Mouse (Mus musculus) layer of hippocampus, postnatal 36 days (tissue): ENCODE results near the gene Zfp934. TPM values are rescaled to one million over a fixed set of nuclear protein-coding genes. Genes with fewer than 3 reads are reported as not detected.
"Not testable (repeated sequence)": the region's sequence is repeated elsewhere in the genome, so short reads cannot be mapped to it uniquely, and the experiment has no call there.

Source experiments
- DNase-seq, 2 experiments: peaks; one replicate each; pipeline ENCODE4 v3.0.0; 2022
- microRNA-seq, 2 experiments: library from miRNA; unstranded; fragments of <30 nt; microRNA quantifications; one replicate each; pipeline ENCODE4 v1.2.0; 2021
- total RNA-seq, 2 experiments: library from RNA; stranded (reverse); gene quantifications; 2 replicates each; pipeline ENCODE4 v1.2.3; 2021

Gene Zfp934
- total RNA-seq: 1 to 10 TPM; 7.4 to 8.2 TPM

GRCm38 (mm10) chr13:62571099-62571498, at the start of gene Zfp934:
Gene Zfp934, minus strand, starts transcription at chr13:62571199.
- DNase-seq: not testable (repeated sequence)

GRCm38 (mm10) chr13:62617449-62617848, 46.5 kb upstream of the Zfp934 start:
- not testable (repeated sequence) for DNase-seq

- not testable (repeated sequence) for DNase-seq
Observed at GRCm38 (mm10) chr13:62561696-62562095, 9.3 kb downstream of the Zfp934 start.

- DNase-seq: peak; percentile 55 to 72
Observed at GRCm38 (mm10) chr13:62558189-62559110, 12.5 kb downstream of the Zfp934 start, which contains the start of gene Zfp935. Gene Zfp935, minus strand, starts transcription at chr13:62558511.

GRCm38 (mm10) chr13:62530129-62530528, 40.9 kb downstream of the Zfp934 start:
- DNase-seq: not testable (repeated sequence)

DNA sequence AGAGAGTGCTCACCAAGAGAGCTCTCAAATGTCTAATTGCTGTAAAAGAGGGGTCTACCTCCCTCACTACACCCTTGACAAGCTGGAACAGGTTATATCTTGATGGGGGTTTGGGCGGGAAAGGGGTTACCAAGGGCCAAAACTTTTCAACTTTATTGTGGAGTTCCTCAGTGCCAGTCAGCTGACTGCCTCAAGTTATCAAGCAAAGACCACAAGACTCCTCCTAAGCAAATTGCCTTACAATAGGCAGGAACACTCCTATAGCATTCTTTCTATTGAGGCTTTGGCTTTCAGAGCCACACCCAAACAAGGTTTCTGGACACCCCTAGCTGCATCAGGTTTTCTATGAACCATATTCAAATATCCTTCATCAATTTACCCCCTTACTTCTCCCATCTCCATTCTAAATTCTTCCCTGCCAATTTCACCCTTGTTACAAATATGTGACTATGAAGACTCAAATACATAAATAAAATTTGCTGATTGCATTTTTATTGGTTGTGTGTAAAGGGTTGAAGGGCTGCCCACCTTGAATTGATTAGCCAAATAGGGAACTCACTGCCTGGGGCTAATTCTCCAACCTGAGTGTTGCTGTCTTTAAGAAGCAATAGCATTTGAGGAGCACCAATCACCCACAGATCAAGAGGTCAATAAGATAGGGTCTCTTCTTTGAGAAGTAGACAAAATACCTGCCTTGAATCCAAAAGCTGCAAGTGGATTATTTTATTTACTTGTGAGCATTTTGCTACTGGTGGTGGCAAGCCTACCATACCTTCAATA, 60.2 kb downstream of the Zfp934 start:
- DNase-seq: not testable (repeated sequence)

GRCm38 (mm10) chr13:62472661-62473060, 98.3 kb downstream of the Zfp934 start:
- DNase-seq: not testable (repeated sequence)

- DNase-seq: not testable (repeated sequence)
Observed at GRCm38 (mm10) chr13:62469947-62470346, 101.1 kb downstream of the Zfp934 start.

GRCm38 (mm10) chr13:62466424-62467334, 104.3 kb downstream of the Zfp934 start, which contains the start of gene Gm49359:
Gene Gm49359, minus strand, starts transcription at chr13:62466832.
- DNase-seq: peak; percentile 84

Small RNA genes lying within 50 kb of the gene (microRNA-seq; reads per million reads assigned to microRNA genes)
- gene Gm22256: 0 to 0.60 reads per million in 2 experiments

Other genes starting within 250 kb of the Zfp934 start
- gene Gm3604, start 188.0 kb downstream of the Zfp934 start, total RNA-seq: under 1 TPM; 0.71 to 0.75 TPM
- gene Gm49359, start 104.4 kb downstream of the Zfp934 start, total RNA-seq: 10 to 100 TPM; 11.9 to 12.1 TPM
- gene Zfp935, start 12.7 kb downstream of the Zfp934 start, total RNA-seq: 1 to 10 TPM; 1.6 to 2.3 TPM
- gene 6720489N17Rik, start 53.0 kb upstream of the Zfp934 start, total RNA-seq: 1 to 10 TPM; 2.8 to 4.6 TPM
- 10 to 100 TPM; 10.7 to 11.5 TPM for gene Platr25, start 189.5 kb upstream of the Zfp934 start, total RNA-seq
- 1 to 10 TPM; 6.5 to 8.8 TPM for gene Gm5141, start 214.6 kb upstream of the Zfp934 start, total RNA-seq